Mouse (Mus musculus) liver, embryonic 14.5 days (tissue): ENCODE data around the gene Met. TPM values are rescaled to one million over a fixed set of nuclear protein-coding genes. Genes with fewer than 3 reads are reported as not detected.

ENCODE experiments used
- ATAC-seq: fragments of 200-750 bp; cut with Nextera tagmentation; 2 replicates; pipeline ENCODE4 v1.8.0; 2017; ENCODE audit warnings: moderate number of reproducible peaks, mild to moderate bottlenecking, moderate library complexity; ENCODE audit not compliant: insufficient read depth
- DNase-seq, 3 experiments: peaks; one replicate each; pipeline ENCODE4 v3.0.0-alpha.2; 2012 to 2013; ENCODE audit warnings: low read depth in 3 of 3, low spot score in 3 of 3
- H3K27ac ChIP-seq: fragments of 300-500 bp; sonication (generic); 2 replicates; pipeline ENCODE4 v1.5.1; 2014; ENCODE audit warnings: moderate library complexity, mild to moderate bottlenecking, control low read depth, inconsistent platforms
- H3K27me3 ChIP-seq: fragments of 300-500 bp; sonication (generic); 2 replicates; pipeline ENCODE4 v1.6.1; 2014; ENCODE audit warnings: mild to moderate bottlenecking, low read length, moderate library complexity; ENCODE audit not compliant: control insufficient read depth, insufficient read depth
- H3K36me3 ChIP-seq: fragments of 300-500 bp; sonication (generic); replicated peaks from 2 replicates; pipeline ENCODE4 v1.6.1; 2014; ENCODE audit warnings: low read depth; ENCODE audit not compliant: control insufficient read depth, insufficient read depth
- H3K4me1 ChIP-seq, 2 experiments: fragments of 200-500 bp in 1 of 2; fragments of 300-500 bp in 1 of 2; sonication (generic) in 1 of 2; replicated peaks; 2 replicates each; pipeline ENCODE4 v1.6.1; 2012 to 2014; ENCODE audit warnings: antibody characterized with exemption in 1 of 2, inconsistent platforms in 1 of 2, low read length in 1 of 2; ENCODE audit not compliant: control insufficient read depth in 2 of 2, insufficient read depth in 2 of 2
- H3K4me2 ChIP-seq: fragments of 300-500 bp; sonication (generic); 2 replicates; pipeline ENCODE4 v1.6.1; 2014; ENCODE audit warnings: low read depth, mild to moderate bottlenecking, control low read depth, moderate library complexity
- H3K4me3 ChIP-seq, 2 experiments: fragments of 200-500 bp in 1 of 2; fragments of 300-500 bp in 1 of 2; sonication (generic) in 1 of 2; 2 replicates each; pipeline ENCODE4 v1.5.1; 2012 to 2014; ENCODE audit warnings: low read depth in 2 of 2, low read length in 2 of 2, mild to moderate bottlenecking in 2 of 2, control low read depth in 1 of 2, inconsistent platforms in 1 of 2, moderate library complexity in 1 of 2; ENCODE audit not compliant: insufficient read depth in 1 of 2
- H3K9ac ChIP-seq: fragments of 300-500 bp; sonication (generic); replicated peaks from 2 replicates; pipeline ENCODE4 v1.6.1; 2014; ENCODE audit warnings: mild to moderate bottlenecking, control low read depth, moderate library complexity
- H3K9me3 ChIP-seq: fragments of 300-500 bp; sonication (generic); 2 replicates; pipeline ENCODE4 v1.6.1; 2016; ENCODE audit warnings: low read length, mixed read lengths; ENCODE audit not compliant: control insufficient read depth
- CTCF ChIP-seq: IDR thresholded peaks from 2 replicates; pipeline ENCODE4 v1.5.1; 2016; ENCODE audit warnings: antibody characterized with exemption, low read depth, control low read depth
- EP300 ChIP-seq: IDR thresholded peaks from 2 replicates; pipeline ENCODE4 v1.6.1; 2016; ENCODE audit warnings: antibody characterized with exemption, low read depth
- WGBS: fragments of 180-500 bp; shearing (Covaris S2); extraction: QIAGEN DNeasy Blood & Tissue Kit; methylation state at CpG from one replicate; pipeline ENCODE4 v1.1.7; 2014; ENCODE audit not compliant: insufficient replicate concordance; 5-methylcytosine and 5-hydroxymethylcytosine counted together
- polyA plus RNA-seq, 2 experiments: library from polyadenylated mRNA; depleted of rRNA in 1 of 2; stranded (reverse) in 1 of 2; unstranded in 1 of 2; fragments of >200 nt; fragmentation: Nextera tagmentation in 1 of 2; extraction: Ambion mirVana in 1 of 2; gene quantifications; 2 replicates each; pipeline versions ENCODE4 v1.2.1 to v1.2.3; 2012 to 2014

The Met gene
- polyA plus RNA-seq, 2 experiments = 3.1 to 5.5 TPM

GRCm38 (mm10) chr6:17488291-17488817 lies 24.8 kb downstream of the Met start:
- 0 out of 4 replicates have a peak, but pooled peaks cover 0 to 7% of the 10 kb centered on the region in 2 experiments for H3K4me1 ChIP-seq
- TF ChIP-seq CTCF (no peak), EP300 (no peak)
- H3K4me2 ChIP-seq = no peak overlapping the region
- H3K4me3 ChIP-seq = no peak overlapping the region
- no peaks in the 10 kb centered on the region for H3K36me3 ChIP-seq
- no peaks in the 10 kb centered on the region for H3K9me3 ChIP-seq
- WGBS = 19% methylated on average over 2 of the region's 2 CpGs
- no peak overlapping the region for H3K27ac ChIP-seq
- no peak for DNase-seq
- H3K27me3 ChIP-seq = no peaks in the 10 kb centered on the region
- ATAC-seq = no peak
- no peak overlapping the region for H3K9ac ChIP-seq

- ATAC-seq (no peak), DNase-seq (no peak)
- no peaks in the 10 kb centered on the region for H3K36me3 ChIP-seq
- H3K4me2 ChIP-seq = no peak overlapping the region
- 55% methylated on average over 2 of the region's 2 CpGs for WGBS
- no peak overlapping the region for H3K4me3 ChIP-seq
- H3K4me1 ChIP-seq = 0 out of 4 replicates have a peak, but pooled peaks cover 0 to 7% of the 10 kb centered on the region in 2 experiments
- no peak overlapping the region for H3K9ac ChIP-seq
- H3K27ac ChIP-seq = no peak overlapping the region
- H3K9me3 ChIP-seq = no peaks in the 10 kb centered on the region
- no peaks in the 10 kb centered on the region for H3K27me3 ChIP-seq
- TF ChIP-seq EP300 = no peak
- no peak for TF ChIP-seq CTCF
These were observed 27.2 kb downstream of the Met start for GRCm38 (mm10) chr6:17490786-17491185.

GRCm38 (mm10) chr6:17491502-17491901 lies 27.9 kb downstream of the Met start:
- Histone ChIP-seq H3K4me2 (no peak overlapping the region), H3K27ac (no peak overlapping the region), H3K4me3 (no peak overlapping the region), H3K4me1 (0 out of 4 replicates have a peak, but pooled peaks cover 0 to 7% of the 10 kb centered on the region in 2 experiments), H3K9me3 (no peaks in the 10 kb centered on the region), H3K36me3 (no peaks in the 10 kb centered on the region), H3K27me3 (no peaks in the 10 kb centered on the region), H3K9ac (no peak overlapping the region)
- DNase-seq (no peak), ATAC-seq (no peak)
- TF ChIP-seq CTCF (no peak), EP300 (no peak)
- 68% methylated on average over 10 of the region's 10 CpGs for WGBS

DNA sequence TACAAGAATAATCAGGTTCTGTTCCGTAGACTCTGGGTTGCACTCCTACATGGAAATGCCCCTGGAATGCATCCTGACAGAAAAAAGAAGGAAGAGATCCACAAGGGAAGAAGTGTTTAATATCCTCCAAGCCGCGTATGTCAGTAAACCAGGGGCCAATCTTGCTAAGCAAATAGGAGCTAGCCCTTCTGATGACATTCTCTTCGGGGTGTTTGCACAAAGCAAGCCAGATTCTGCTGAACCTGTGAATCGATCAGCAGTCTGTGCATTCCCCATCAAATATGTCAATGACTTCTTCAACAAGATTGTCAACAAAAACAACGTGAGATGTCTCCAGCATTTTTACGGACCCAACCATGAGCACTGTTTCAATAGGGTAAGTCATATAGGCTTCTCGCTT lies 28.5 kb downstream of the Met start:
- H3K36me3 ChIP-seq = no peaks in the 10 kb centered on the region
- DNase-seq (no peak), ATAC-seq (no peak)
- H3K9me3 ChIP-seq = no peaks in the 10 kb centered on the region
- no peak overlapping the region for H3K27ac ChIP-seq
- no peak overlapping the region for H3K4me2 ChIP-seq
- H3K9ac ChIP-seq = no peak overlapping the region
- 67% methylated on average over 8 of the region's 8 CpGs for WGBS
- H3K4me3 ChIP-seq = no peak overlapping the region
- TF ChIP-seq EP300 = no peak
- no peak for TF ChIP-seq CTCF
- no peaks in the 10 kb centered on the region for H3K27me3 ChIP-seq
- 0 out of 4 replicates have a peak, but pooled peaks cover 0 to 7% of the 10 kb centered on the region in 2 experiments for H3K4me1 ChIP-seq

- no peak overlapping the region for H3K4me3 ChIP-seq
- 0 out of 4 replicates have a peak, but pooled peaks cover 0 to 4% of the 10 kb centered on the region in 2 experiments for H3K4me1 ChIP-seq
- ATAC-seq (no peak), DNase-seq (no peak)
- H3K4me2 ChIP-seq = no peak overlapping the region
- TF ChIP-seq CTCF = no peak
- TF ChIP-seq EP300 = no peak
- no peaks in the 10 kb centered on the region for H3K27me3 ChIP-seq
- H3K9me3 ChIP-seq = no peaks in the 10 kb centered on the region
- 43% methylated on average over 1 of the region's 1 CpGs for WGBS
- H3K36me3 ChIP-seq = no peaks in the 10 kb centered on the region
- no peak overlapping the region for H3K9ac ChIP-seq
- no peak overlapping the region for H3K27ac ChIP-seq
These were observed 31.8 kb downstream of the Met start for GRCm38 (mm10) chr6:17495413-17495812.
